9 mouse cellular contexts compared by ENCODE assay signal in genomic region chr1:75380951-75381350, GRCm38 (mm10). TPM values are rescaled to one million over a fixed set of nuclear protein-coding genes. Genes with fewer than 3 reads are reported as not detected.
DNase-seq lines count a peak whose midpoint lies in the region; ATAC-seq lines count a peak whose summit lies in the region.
"Had no signal": no experiment of that assay in that cellular context is flagged by ENCODE, and none has a peak within 500 bp of the region (broad histone marks: within the 10 kb centered on the region; RNA-seq: fewer than 3 reads in every experiment).

No protein-coding gene starts in this region.

- DNase-seq in heart, adult 9 months (ENCODE audit: low spot score in 2 of 2) = no peak
- DNase-seq in ES-CJ7 (ENCODE audit: low read depth, low spot score) = peak; percentile 66
- DNase-seq in right cerebral cortex, postnatal 4 days = no peak
- no peak for DNase-seq in urinary bladder, postnatal 14 days (ENCODE audit: low spot score)
- DNase-seq: adrenal gland, adult 2 months had no signal

- H3K4me3 ChIP-seq in heart, embryonic 15.5 days = no peak overlapping the region; the same call in 1 of the 2 replicates
- 0 out of 2 replicates have a peak overlapping the region, but pooled peaks have one; percentile 81 for H3K4me3 ChIP-seq in embryonic facial prominence, embryonic 12.5 days
- H3K4me3 ChIP-seq in midbrain, embryonic 15.5 days = no peak overlapping the region

- H3K4me1 ChIP-seq in heart, embryonic 15.5 days (replicated peaks) = peaks cover 78% of the 10 kb centered on the region
- peaks cover 36% of the 10 kb centered on the region for H3K4me1 ChIP-seq in embryonic facial prominence, embryonic 12.5 days
- H3K4me1 ChIP-seq in midbrain, embryonic 15.5 days = peaks cover 43% of the 10 kb centered on the region

- H3K27ac ChIP-seq in heart, embryonic 15.5 days = peak overlapping the region; percentile 88
- H3K27ac ChIP-seq in embryonic facial prominence, embryonic 12.5 days = 0 out of 2 replicates have a peak overlapping the region, but pooled peaks have one; percentile 83
- H3K27ac ChIP-seq in midbrain, embryonic 15.5 days = no peak overlapping the region
- H3K27ac ChIP-seq: macrophage had no signal

- H3K9ac ChIP-seq in heart, embryonic 15.5 days = no peak overlapping the region; the same call in 1 of the 2 replicates
- 0 out of 2 replicates have a peak overlapping the region, but pooled peaks have one; percentile 79 for H3K9ac ChIP-seq in embryonic facial prominence, embryonic 12.5 days
- no peak overlapping the region for H3K9ac ChIP-seq in midbrain, embryonic 15.5 days

- 13% methylated on average over 2 of the region's 2 CpGs for WGBS in heart, embryonic 15.5 days
- 43% methylated on average over 2 of the region's 2 CpGs for WGBS in embryonic facial prominence, embryonic 12.5 days
- WGBS in midbrain, embryonic 15.5 days = 45% methylated on average over 2 of the region's 2 CpGs

- H3K27me3 ChIP-seq in heart, embryonic 15.5 days = peaks cover 23% of the 10 kb centered on the region; the same call in 1 of the 2 replicates
- H3K27me3 ChIP-seq in embryonic facial prominence, embryonic 12.5 days = peaks cover 6% of the 10 kb centered on the region
- H3K27me3 ChIP-seq in midbrain, embryonic 15.5 days (replicated peaks) = peaks cover 11% of the 10 kb centered on the region; the same call in 1 of the 2 replicates

- ATAC-seq in heart, embryonic 15.5 days (replicated peaks; ENCODE audit: insufficient number of reproducible peaks, insufficient read depth, low FRiP score, low read depth) = no peak
- ATAC-seq in embryonic facial prominence, embryonic 12.5 days (ENCODE audit: insufficient number of reproducible peaks, insufficient read depth, low FRiP score, low TSS enrichment) = no peak
- no peak for ATAC-seq in midbrain, embryonic 15.5 days (replicated peaks)

- H3K4me2 ChIP-seq in heart, embryonic 15.5 days = peak overlapping the region; percentile 91
- no peak overlapping the region for H3K4me2 ChIP-seq in embryonic facial prominence, embryonic 12.5 days (replicated peaks)
- peak overlapping the region; percentile 94; the same call in 1 of the 2 replicates for H3K4me2 ChIP-seq in midbrain, embryonic 15.5 days

- peaks cover 5% of the 10 kb centered on the region; the same call in 1 of the 2 replicates for H3K36me3 ChIP-seq in heart, embryonic 15.5 days
- 0 out of 2 replicates have a peak, but pooled peaks cover 4% of the 10 kb centered on the region for H3K36me3 ChIP-seq in embryonic facial prominence, embryonic 12.5 days
- H3K36me3 ChIP-seq in midbrain, embryonic 15.5 days (replicated peaks) = no peaks in the 10 kb centered on the region

- no peaks in the 10 kb centered on the region for H3K9me3 ChIP-seq in heart, embryonic 15.5 days (replicated peaks)
- no peaks in the 10 kb centered on the region for H3K9me3 ChIP-seq in embryonic facial prominence, embryonic 12.5 days
- no peaks in the 10 kb centered on the region for H3K9me3 ChIP-seq in midbrain, embryonic 15.5 days

RNA-seq across cellular contexts. Expression of gene Speg, which starts 5.9 kb away (rescaled TPM):
- polyA plus RNA-seq in heart, embryonic 15.5 days (2015; fragmentation: Nextera tagmentation; extraction: Ambion mirVana) = 44.5 and 54.4 TPM in 2 replicates
- 26.1 and 26.7 TPM in 2 replicates for polyA plus RNA-seq in embryonic facial prominence, embryonic 12.5 days (2016; fragmentation: Nextera tagmentation; extraction: Ambion mirVana)
- 20.8 and 21.3 TPM in 2 replicates for polyA plus RNA-seq in midbrain, embryonic 15.5 days (2015; fragmentation: Nextera tagmentation; extraction: Ambion mirVana)

RNA-seq across cellular contexts. Expression of gene Des, which starts 20.8 kb away (rescaled TPM):
- 374 and 419 TPM in 2 replicates for polyA plus RNA-seq in heart, embryonic 15.5 days (2015; fragmentation: Nextera tagmentation; extraction: Ambion mirVana)
- 15.9 and 20.1 TPM in 2 replicates for polyA plus RNA-seq in embryonic facial prominence, embryonic 12.5 days (2016; fragmentation: Nextera tagmentation; extraction: Ambion mirVana)
- polyA plus RNA-seq in midbrain, embryonic 15.5 days (2015; fragmentation: Nextera tagmentation; extraction: Ambion mirVana) = 1.5 and 2.0 TPM in 2 replicates
- polyA plus RNA-seq: macrophage had no signal

RNA-seq across cellular contexts. Expression of gene Gmppa, which starts 54.8 kb away (rescaled TPM):
- 63.9 and 81.8 TPM in 2 replicates for polyA plus RNA-seq in heart, embryonic 15.5 days (2015; fragmentation: Nextera tagmentation; extraction: Ambion mirVana)
- 61.1 and 64.6 TPM in 2 replicates for polyA plus RNA-seq in embryonic facial prominence, embryonic 12.5 days (2016; fragmentation: Nextera tagmentation; extraction: Ambion mirVana)
- 86.1 and 98.7 TPM in 2 replicates for polyA plus RNA-seq in midbrain, embryonic 15.5 days (2015; fragmentation: Nextera tagmentation; extraction: Ambion mirVana)

Comparison
In these comparisons a context has a peak if more than half of its experiments do, and no peak if none do; other contexts are left out.
1. RNA of gene Des, which starts 20.8 kb away (polyA plus RNA-seq): 374 to 419 TPM in heart, embryonic 15.5 days; 15.9 to 20.1 TPM in embryonic facial prominence, embryonic 12.5 days and 1.5 to 2.0 TPM in midbrain, embryonic 15.5 days; every median in the first group is over 10 times any median in the second.